Mouse (Mus musculus): ENCODE data around the gene AI464131. TPM values are rescaled to one million over a fixed set of nuclear protein-coding genes. Genes with fewer than 3 reads are reported as not detected.

The AI464131 gene
- polyA plus RNA-seq, 1 experiment, result 14.0 TPM

GRCm38 (mm10) chr4:41498921-41499391 is 3.9 kb downstream of the AI464131 start:
- Histone ChIP-seq H3K4me3 (replicated peaks; ENCODE audit: extremely low read depth, low read depth, low read length) (no peak overlapping the region), H3K4me1 (ENCODE audit: control insufficient read depth, insufficient read depth, low read length) (peaks cover 5% of the 10 kb centered on the region)
- DNase-seq, result no peak
- TF ChIP-seq POLR2A (IDR thresholded peaks at IDR 0.05; ENCODE audit: borderline replicate concordance, extremely low read depth, low read depth, low read length) (no peak), CTCF (IDR thresholded peaks at IDR 0.05; ENCODE audit: insufficient read depth, low read length) (no peak)
- 43% methylated on average over 43 of the region's 43 CpGs for WGBS

DNA sequence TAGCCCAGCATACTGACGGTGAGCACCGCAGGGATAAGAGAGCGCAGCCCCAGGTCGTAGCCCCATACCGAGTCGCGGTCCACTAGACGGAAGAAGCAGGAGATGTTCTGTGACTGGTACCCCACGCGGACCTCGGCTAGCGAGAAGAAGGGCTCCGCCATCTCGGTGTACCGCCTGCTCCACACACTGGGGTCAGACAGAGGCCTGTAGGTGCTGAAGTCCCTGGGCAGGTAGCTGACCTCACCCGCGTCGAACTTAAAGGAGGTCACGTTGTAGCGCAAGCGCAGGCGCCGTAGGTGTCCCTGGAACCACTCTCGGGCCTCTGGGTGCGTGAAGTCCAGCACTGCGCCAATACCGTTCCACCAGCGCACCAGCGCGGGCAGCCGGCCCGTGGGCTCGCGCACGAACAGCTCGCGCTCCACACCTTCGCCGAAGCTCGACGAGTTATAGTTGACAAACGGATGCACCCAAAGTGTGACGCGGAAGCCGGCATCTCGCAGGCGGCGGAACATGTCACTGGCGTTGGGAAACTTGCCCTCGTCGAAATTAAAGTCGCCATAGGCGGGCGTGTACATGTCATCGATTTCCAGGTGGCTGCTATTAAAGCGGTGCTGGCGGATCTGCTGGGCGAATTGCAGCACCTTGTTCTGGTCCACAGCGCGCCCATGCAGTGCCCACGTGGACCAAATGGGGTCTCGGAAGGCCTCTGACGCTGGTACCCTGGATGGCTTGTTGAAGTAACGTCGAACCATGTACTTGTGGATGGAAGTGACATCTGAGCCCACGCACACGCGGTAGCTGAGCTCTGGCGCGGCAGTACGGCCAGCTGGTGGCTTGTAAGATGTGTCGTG is 4.7 kb downstream of the AI464131 start:
- DNase-seq, result no peak
- H3K4me3 ChIP-seq (replicated peaks; ENCODE audit: extremely low read depth, low read depth, low read length), result no peak overlapping the region
- 40% methylated on average over 72 of the region's 72 CpGs for WGBS
- TF ChIP-seq POLR2A (IDR thresholded peaks at IDR 0.05; ENCODE audit: borderline replicate concordance, extremely low read depth, low read depth, low read length), result no peak
- TF ChIP-seq CTCF (IDR thresholded peaks at IDR 0.05; ENCODE audit: insufficient read depth, low read length), result no peak
- H3K4me1 ChIP-seq (ENCODE audit: control insufficient read depth, insufficient read depth, low read length), result peaks cover 5% of the 10 kb centered on the region

- Histone ChIP-seq H3K4me1 (ENCODE audit: control insufficient read depth, insufficient read depth, low read length) (peaks cover 5% of the 10 kb centered on the region), H3K4me3 (replicated peaks; ENCODE audit: extremely low read depth, low read depth, low read length) (no peak overlapping the region)
- WGBS, result 30% methylated on average over 34 of the region's 34 CpGs
- DNase-seq, result no peak
- no peak for TF ChIP-seq POLR2A (IDR thresholded peaks at IDR 0.05; ENCODE audit: borderline replicate concordance, extremely low read depth, low read depth, low read length)
- no peak for TF ChIP-seq CTCF (IDR thresholded peaks at IDR 0.05; ENCODE audit: insufficient read depth, low read length)
Observed at GRCm38 (mm10) chr4:41497579-41497978, 5.3 kb downstream of the AI464131 start.

- TF ChIP-seq POLR2A (IDR thresholded peaks at IDR 0.05; ENCODE audit: borderline replicate concordance, extremely low read depth, low read depth, low read length) (no peak), CTCF (IDR thresholded peaks at IDR 0.05; ENCODE audit: insufficient read depth, low read length) (no peak)
- WGBS, result 67% methylated on average over 5 of the region's 5 CpGs
- Histone ChIP-seq H3K4me1 (ENCODE audit: control insufficient read depth, insufficient read depth, low read length) (peaks cover 5% of the 10 kb centered on the region), H3K4me3 (replicated peaks; ENCODE audit: extremely low read depth, low read depth, low read length) (no peak overlapping the region)
- no peak for DNase-seq
Observed at GRCm38 (mm10) chr4:41497046-41497445, 5.8 kb downstream of the AI464131 start.

- H3K4me1 ChIP-seq (ENCODE audit: control insufficient read depth, insufficient read depth, low read length), result peaks cover 5% of the 10 kb centered on the region
- H3K4me3 ChIP-seq (replicated peaks; ENCODE audit: extremely low read depth, low read depth, low read length), result no peak overlapping the region
- peak; percentile 22 for DNase-seq
- WGBS, result 57% methylated on average over 11 of the region's 11 CpGs
- no peak for TF ChIP-seq CTCF (IDR thresholded peaks at IDR 0.05; ENCODE audit: insufficient read depth, low read length)
- no peak for TF ChIP-seq POLR2A (IDR thresholded peaks at IDR 0.05; ENCODE audit: borderline replicate concordance, extremely low read depth, low read depth, low read length)
Observed at GRCm38 (mm10) chr4:41495850-41496249, 7.0 kb downstream of the AI464131 start.

- TF ChIP-seq POLR2A (IDR thresholded peaks at IDR 0.05; ENCODE audit: borderline replicate concordance, extremely low read depth, low read depth, low read length) (no peak), CTCF (IDR thresholded peaks at IDR 0.05; ENCODE audit: insufficient read depth, low read length) (no peak)
- DNase-seq, result no peak
- Histone ChIP-seq H3K4me3 (replicated peaks; ENCODE audit: extremely low read depth, low read depth, low read length) (no peak overlapping the region), H3K4me1 (ENCODE audit: control insufficient read depth, insufficient read depth, low read length) (peaks cover 5% of the 10 kb centered on the region)
- WGBS, result 81% methylated on average over 4 of the region's 4 CpGs
Observed at GRCm38 (mm10) chr4:41495076-41495475, 7.8 kb downstream of the AI464131 start.

DNA sequence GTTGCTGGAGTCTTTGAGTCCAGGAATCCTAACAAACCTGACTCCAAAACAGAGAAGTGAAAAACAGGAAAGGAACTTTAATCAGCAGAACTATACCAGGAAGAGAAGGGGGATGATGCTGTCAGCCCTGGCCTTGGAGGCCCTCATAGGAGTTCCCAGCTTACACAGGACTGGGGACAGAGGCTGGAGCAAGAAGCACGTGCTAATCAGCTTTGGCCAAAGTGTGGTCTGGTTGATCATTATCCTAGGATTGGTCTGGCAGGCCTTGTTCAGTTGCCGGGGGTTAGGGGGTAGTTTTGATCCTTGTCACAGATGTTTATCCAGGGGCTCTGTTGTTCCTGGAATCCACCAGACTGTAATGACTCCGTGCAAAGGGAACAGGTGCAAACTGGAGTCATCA is 8.5 kb downstream of the AI464131 start:
- TF ChIP-seq POLR2A (IDR thresholded peaks at IDR 0.05; ENCODE audit: borderline replicate concordance, extremely low read depth, low read depth, low read length), result no peak
- no peak for TF ChIP-seq CTCF (IDR thresholded peaks at IDR 0.05; ENCODE audit: insufficient read depth, low read length)
- DNase-seq, result no peak
- 28% methylated on average over 3 of the region's 3 CpGs for WGBS
- Histone ChIP-seq H3K4me3 (replicated peaks; ENCODE audit: extremely low read depth, low read depth, low read length) (no peak overlapping the region), H3K4me1 (ENCODE audit: control insufficient read depth, insufficient read depth, low read length) (peaks cover 5% of the 10 kb centered on the region)

GRCm38 (mm10) chr4:41493464-41494116 is 9.3 kb downstream of the AI464131 start:
- Histone ChIP-seq H3K4me1 (ENCODE audit: control insufficient read depth, insufficient read depth, low read length) (peaks cover 5% of the 10 kb centered on the region), H3K4me3 (replicated peaks; ENCODE audit: extremely low read depth, low read depth, low read length) (no peak overlapping the region)
- no peak for TF ChIP-seq CTCF (IDR thresholded peaks at IDR 0.05; ENCODE audit: insufficient read depth, low read length)
- no peak for TF ChIP-seq POLR2A (IDR thresholded peaks at IDR 0.05; ENCODE audit: borderline replicate concordance, extremely low read depth, low read depth, low read length)
- 65% methylated on average over 3 of the region's 3 CpGs for WGBS
- DNase-seq, result peak; percentile 44

GRCm38 (mm10) chr4:41492951-41493350 is 9.9 kb downstream of the AI464131 start:
- DNase-seq, result no peak
- TF ChIP-seq CTCF (IDR thresholded peaks at IDR 0.05; ENCODE audit: insufficient read depth, low read length), result no peak
- TF ChIP-seq POLR2A (IDR thresholded peaks at IDR 0.05; ENCODE audit: borderline replicate concordance, extremely low read depth, low read depth, low read length), result no peak
- WGBS, result 75% methylated on average over 7 of the region's 7 CpGs
- no peak overlapping the region for H3K4me3 ChIP-seq (replicated peaks; ENCODE audit: extremely low read depth, low read depth, low read length)
- H3K4me1 ChIP-seq (ENCODE audit: control insufficient read depth, insufficient read depth, low read length), result peaks cover 4% of the 10 kb centered on the region
